Mouse (Mus musculus) embryonic fibroblast, embryonic 13.5 days (primary cell): ENCODE measurements around the gene Hibadh. TPM values are rescaled to one million over a fixed set of nuclear protein-coding genes. Genes with fewer than 3 reads are reported as not detected.

Experiments
- H3K27ac ChIP-seq: 2 replicates; pipeline ENCODE4 v1.5.1; 2012; ENCODE audit warnings: low read length, control low read depth, inconsistent platforms; ENCODE audit not compliant: insufficient read depth
- H3K4me1 ChIP-seq: 2 replicates; pipeline ENCODE4 v1.6.1; 2011; ENCODE audit warnings: low read length; ENCODE audit not compliant: control insufficient read depth, insufficient read depth
- H3K4me3 ChIP-seq: 2 replicates; pipeline ENCODE4 v1.5.1; 2011; ENCODE audit warnings: mild to moderate bottlenecking, control low read depth, low read length; ENCODE audit not compliant: insufficient read depth
- CTCF ChIP-seq: IDR thresholded peaks from 2 replicates; pipeline ENCODE4 v1.5.1; 2011; ENCODE audit warnings: mild to moderate bottlenecking, control low read depth, low read length, moderate library complexity, borderline replicate concordance; ENCODE audit not compliant: insufficient read depth
- POLR2A ChIP-seq: IDR thresholded peaks from 2 replicates; pipeline ENCODE4 v1.6.1; 2011; ENCODE audit warnings: low read depth, mild to moderate bottlenecking, control low read depth, low read length, moderate library complexity
- polyA plus RNA-seq: library from polyadenylated mRNA; stranded (reverse); fragments of >200 nt; gene quantifications from 2 replicates; pipeline ENCODE4 v1.2.4, GENCODE M21; 2011; ENCODE audit warnings: low read depth; ENCODE audit not compliant: missing spikeins, insufficient read length

Hibadh gene
- polyA plus RNA-seq, 1 experiment = 61.7 TPM

GRCm38 (mm10) chr6:52505777-52506755, 134.1 kb downstream of the Hibadh start:
- peaks cover 4% of the 10 kb centered on the region; the same call in 1 of the 2 replicates for H3K4me1 ChIP-seq
- TF ChIP-seq CTCF = no peak
- TF ChIP-seq POLR2A = no peak
- no peak overlapping the region for H3K4me3 ChIP-seq
- no peak overlapping the region for H3K27ac ChIP-seq

DNA sequence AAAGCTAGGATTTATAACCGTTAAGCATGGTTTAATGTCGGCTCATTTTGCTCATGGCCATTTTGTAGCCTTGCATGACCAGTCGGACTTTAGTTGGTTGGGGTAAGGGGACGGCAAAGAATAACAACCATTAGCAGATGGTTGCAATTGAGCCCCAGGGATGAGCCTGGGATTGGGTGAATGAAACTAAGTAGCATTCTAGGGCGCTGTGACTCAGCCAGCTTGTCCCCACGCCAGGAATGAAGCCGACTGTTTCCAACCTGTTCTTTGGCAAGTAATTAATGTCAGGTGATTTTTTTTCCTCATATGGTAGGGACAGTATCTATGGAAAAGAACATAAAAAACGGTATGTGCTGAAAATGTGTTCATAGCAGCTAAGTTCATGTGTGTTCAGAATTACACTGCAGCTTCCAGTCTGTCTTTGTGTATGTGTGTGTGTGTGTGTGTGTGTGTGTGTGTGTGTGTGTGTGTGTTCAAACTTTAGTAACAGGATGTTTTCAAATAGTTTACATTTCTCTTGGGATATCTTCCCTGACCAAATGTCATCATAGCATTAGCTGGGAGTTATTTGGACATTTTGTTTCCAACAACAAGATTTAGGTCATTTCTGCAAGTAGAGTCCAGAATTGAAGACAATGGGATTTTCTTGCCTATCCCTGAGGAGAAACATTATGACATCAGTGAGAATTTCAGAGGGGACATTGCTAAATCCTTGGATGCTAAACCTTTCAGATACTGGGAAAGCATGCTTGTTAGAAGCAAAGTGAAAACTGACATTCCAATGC, 135.3 kb downstream of the Hibadh start:
- H3K4me1 ChIP-seq = peaks cover 4% of the 10 kb centered on the region; the same call in 1 of the 2 replicates
- no peak for TF ChIP-seq CTCF
- TF ChIP-seq POLR2A = no peak

DNA sequence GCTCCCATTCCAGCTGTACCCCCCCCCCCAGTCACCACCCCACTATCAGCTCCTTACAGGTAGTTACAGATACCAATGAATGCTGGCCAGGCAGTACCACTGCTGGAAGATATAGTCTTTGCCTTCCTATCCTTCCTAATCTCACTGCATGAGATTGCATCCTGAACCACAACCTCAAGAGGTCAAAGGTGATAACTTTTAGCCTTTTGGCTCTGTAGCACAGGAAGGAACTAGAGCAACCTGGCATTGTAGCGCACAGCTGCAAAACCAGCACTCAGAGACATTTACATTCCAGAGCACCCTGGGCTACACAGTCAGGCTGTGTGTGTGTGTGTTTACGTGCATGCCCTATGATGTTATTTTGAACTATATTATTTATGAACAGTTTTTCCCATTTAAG, 137.2 kb downstream of the Hibadh start:
- Histone ChIP-seq H3K27ac (no peak overlapping the region), H3K4me3 (no peak overlapping the region), H3K4me1 (peaks cover 4% of the 10 kb centered on the region; the same call in 1 of the 2 replicates)
- TF ChIP-seq CTCF (no peak), POLR2A (no peak)

More for the DNA sequence above, 135.3 kb downstream of the Hibadh start:
- Histone ChIP-seq H3K4me3 (no peak overlapping the region), H3K27ac (no peak overlapping the region)

- no peak for TF ChIP-seq CTCF
- no peak for TF ChIP-seq POLR2A
- H3K4me3 ChIP-seq = no peak overlapping the region
- H3K27ac ChIP-seq = no peak overlapping the region
- peaks cover 4% of the 10 kb centered on the region; the same call in 1 of the 2 replicates for H3K4me1 ChIP-seq
These were observed 138.7 kb downstream of the Hibadh start for GRCm38 (mm10) chr6:52501479-52501878.

Other genes starting within 250 kb of the Hibadh start
- gene Tax1bp1, start 73.3 kb upstream of the Hibadh start, polyA plus RNA-seq = 116 and 127 TPM in 2 replicates